Mouse (Mus musculus) gastrocnemius, postnatal 36 days (tissue): Measurements from ENCODE around the gene Mepce. TPM values are rescaled to one million over a fixed set of nuclear protein-coding genes. Genes with fewer than 3 reads are reported as not detected.

Source experiments
- DNase-seq, 2 experiments: peaks; one replicate each; pipeline ENCODE4 v3.0.0; 2022
- intact Hi-C: fragments of 180-260 bp; cut with DNase I; formaldehyde crosslinking; loops from one replicate; pipeline ENCODE4 v1.15.1; 2025
- total RNA-seq, 2 experiments: library from RNA; stranded (reverse); gene quantifications; 2 replicates each; pipeline ENCODE4 v1.2.3; 2021

Mepce gene
- total RNA-seq, 2 experiments from 2014 or later = 20.8 to 25.2 TPM

GRCm38 (mm10) chr5:137788946-137789531 lies 1.6 kb upstream of the Mepce start:
- intact Hi-C loops = no loop called here
- no peak for DNase-seq

GRCm38 (mm10) chr5:137788171-137788570 lies 716 bp upstream of the Mepce start:
- DNase-seq = peak in 1 of 2 experiments; percentile 6
- intact Hi-C loops = no loop called here

GRCm38 (mm10) chr5:137786109-137786942 lies 1.1 kb downstream of the Mepce start:
- DNase-seq = peak; percentile 97 to 98
- intact Hi-C loops = no loop called here

- peak in 1 of 2 experiments; percentile 30 for DNase-seq
- intact Hi-C loops = no loop called here
Observed at GRCm38 (mm10) chr5:137785164-137786031, 2.1 kb downstream of the Mepce start.

- no peak for DNase-seq
- intact Hi-C loops = no loop called here
Observed at GRCm38 (mm10) chr5:137784546-137784945, 2.9 kb downstream of the Mepce start.

- no peak for DNase-seq
- intact Hi-C loops = no loop called here
Observed at GRCm38 (mm10) chr5:137783901-137784540, 3.4 kb downstream of the Mepce start.

- DNase-seq = no peak
- intact Hi-C loops = no loop called here
Observed at GRCm38 (mm10) chr5:137782776-137783522, 4.5 kb downstream of the Mepce start.

GRCm38 (mm10) chr5:137781661-137782060 lies 5.8 kb downstream of the Mepce start:
- intact Hi-C loops = no loop called here

GRCm38 (mm10) chr5:137779053-137779933 lies 8.2 kb downstream of the Mepce start:
- intact Hi-C loops = loop anchor here (5.0 kb wide), 2 partner anchors 247 to 437 kb away; partner anchors contain the start of genes Epo and Gnb2
- no peak for DNase-seq

More at GRCm38 (mm10) chr5:137781661-137782060, 5.8 kb downstream of the Mepce start:
- no peak for DNase-seq

GRCm38 (mm10) chr5:137778635-137779034 lies 8.8 kb downstream of the Mepce start, which contains the start of gene Ppp1r35:
Gene Ppp1r35, plus strand, starts transcription at chr5:137778849.
- intact Hi-C loops = loop anchor here (5.0 kb wide), 2 partner anchors 246 to 436 kb away; partner anchors contain the start of genes Epo and Gnb2
- DNase-seq = peak; percentile 94 to 97

GRCm38 (mm10) chr5:137777267-137777845 lies 10.1 kb downstream of the Mepce start:
- DNase-seq = no peak
- intact Hi-C loops = loop anchor here (5.0 kb wide), 2 partner anchors 245 to 435 kb away; partner anchors contain the start of genes Epo and Gnb2

GRCm38 (mm10) chr5:137776408-137776918 lies 11.0 kb downstream of the Mepce start:
- DNase-seq = no peak
- intact Hi-C loops = loop anchor here (5.0 kb wide), 2 partner anchors 244 to 434 kb away; partner anchors contain the start of genes Epo and Gnb2

- intact Hi-C loops = loop anchor here (5.0 kb wide), 2 partner anchors 243 to 433 kb away; partner anchors contain the start of genes Epo and Gnb2
- no peak for DNase-seq
Observed at GRCm38 (mm10) chr5:137775587-137776290, 11.7 kb downstream of the Mepce start.

- intact Hi-C loops = no loop called here
- no peak for DNase-seq
Observed at GRCm38 (mm10) chr5:137772755-137773154, 14.7 kb downstream of the Mepce start.

GRCm38 (mm10) chr5:137770709-137771108 lies 16.7 kb downstream of the Mepce start:
- DNase-seq = no peak
- intact Hi-C loops = no loop called here

- intact Hi-C loops = no loop called here
Observed at GRCm38 (mm10) chr5:137768475-137768874, 19.0 kb downstream of the Mepce start.

GRCm38 (mm10) chr5:137766270-137766669 lies 21.2 kb downstream of the Mepce start:
- no peak for DNase-seq
- intact Hi-C loops = no loop called here

More at GRCm38 (mm10) chr5:137768475-137768874, 19.0 kb downstream of the Mepce start:
- DNase-seq = no peak
